Mouse (Mus musculus): ENCODE data around the gene Tmem167. TPM values are rescaled to one million over a fixed set of nuclear protein-coding genes. Genes with fewer than 3 reads are reported as not detected.
A peak's percentile ranks its signal among the peaks of the same experiment; 100 is the strongest.

The Tmem167 gene
- polyA plus RNA-seq, 1 experiment from 2014 or later = 75.1 TPM

GRCm38 (mm10) chr13:90182262-90182661 is 93.3 kb downstream of the Tmem167 start:
- H3K4me1 ChIP-seq (ENCODE audit: insufficient read depth) = 0 out of 2 replicates have a peak, but pooled peaks cover under 1% of the 10 kb centered on the region
- DNase-seq = no peak

GRCm38 (mm10) chr13:90183536-90183935 is 94.6 kb downstream of the Tmem167 start:
- H3K27me3 ChIP-seq (ENCODE audit: insufficient read depth, low read length) = no peaks in the 10 kb centered on the region
- 87% methylated on average over 7 of the region's 7 CpGs for WGBS
- no peak overlapping the region for H3K9ac ChIP-seq
- no peak for DNase-seq
- no peak for TF ChIP-seq CTCF (IDR thresholded peaks at IDR 0.05; ENCODE audit: low read depth)
- no peak overlapping the region for H3K4me3 ChIP-seq (ENCODE audit: low read depth, low read length)
- H3K27ac ChIP-seq (ENCODE audit: low read depth) = no peak overlapping the region
- no peak for ATAC-seq (ENCODE audit: insufficient read depth)
- H3K36me3 ChIP-seq (ENCODE audit: insufficient read depth) = no peaks in the 10 kb centered on the region
- no peak overlapping the region for H3K4me2 ChIP-seq
- peaks cover 7% of the 10 kb centered on the region; the same call in 1 of the 2 replicates for H3K4me1 ChIP-seq (ENCODE audit: insufficient read depth)
- H3K9me3 ChIP-seq (ENCODE audit: low read depth, low read length) = no peaks in the 10 kb centered on the region

More at GRCm38 (mm10) chr13:90182262-90182661, 93.3 kb downstream of the Tmem167 start:
- no peak overlapping the region for H3K4me3 ChIP-seq (ENCODE audit: low read depth, low read length)
- no peak overlapping the region for H3K4me2 ChIP-seq
- TF ChIP-seq CTCF (IDR thresholded peaks at IDR 0.05; ENCODE audit: low read depth) = no peak
- no peaks in the 10 kb centered on the region for H3K27me3 ChIP-seq (ENCODE audit: insufficient read depth, low read length)
- H3K9ac ChIP-seq = no peak overlapping the region
- no peak overlapping the region for H3K27ac ChIP-seq (ENCODE audit: low read depth)
- H3K36me3 ChIP-seq (ENCODE audit: insufficient read depth) = no peaks in the 10 kb centered on the region
- no peaks in the 10 kb centered on the region for H3K9me3 ChIP-seq (ENCODE audit: low read depth, low read length)
- no peak for ATAC-seq (ENCODE audit: insufficient read depth)

- WGBS = 85% methylated on average over 2 of the region's 2 CpGs
- DNase-seq = no peak
- Histone ChIP-seq H3K4me2 (no peak overlapping the region), H3K27ac (ENCODE audit: low read depth) (no peak overlapping the region), H3K4me3 (ENCODE audit: low read depth, low read length) (no peak overlapping the region), H3K36me3 (ENCODE audit: insufficient read depth) (no peaks in the 10 kb centered on the region), H3K27me3 (ENCODE audit: insufficient read depth, low read length) (no peaks in the 10 kb centered on the region), H3K9me3 (ENCODE audit: low read depth, low read length) (no peaks in the 10 kb centered on the region), H3K4me1 (ENCODE audit: insufficient read depth) (peaks cover 7% of the 10 kb centered on the region; the same call in 1 of the 2 replicates), H3K9ac (no peak overlapping the region)
- no peak for ATAC-seq (ENCODE audit: insufficient read depth)
- no peak for TF ChIP-seq CTCF (IDR thresholded peaks at IDR 0.05; ENCODE audit: low read depth)
Measured at GRCm38 (mm10) chr13:90186694-90187093, 97.8 kb downstream of the Tmem167 start.

- peak; percentile 82 for DNase-seq
- Histone ChIP-seq H3K4me3 (ENCODE audit: low read depth, low read length) (no peak overlapping the region), H3K27ac (ENCODE audit: low read depth) (peak overlapping the region; percentile 60), H3K4me2 (no peak overlapping the region), H3K4me1 (ENCODE audit: insufficient read depth) (peaks cover 7% of the 10 kb centered on the region; the same call in 1 of the 2 replicates), H3K27me3 (ENCODE audit: insufficient read depth, low read length) (no peaks in the 10 kb centered on the region), H3K9me3 (ENCODE audit: low read depth, low read length) (no peaks in the 10 kb centered on the region), H3K36me3 (ENCODE audit: insufficient read depth) (no peaks in the 10 kb centered on the region), H3K9ac (no peak overlapping the region)
- TF ChIP-seq CTCF (IDR thresholded peaks at IDR 0.05; ENCODE audit: low read depth) = no peak
- 26% methylated on average over 1 of the region's 1 CpGs for WGBS
- peak; percentile 87 for ATAC-seq (ENCODE audit: insufficient read depth)
Measured at GRCm38 (mm10) chr13:90188021-90188420, 99.1 kb downstream of the Tmem167 start.

GRCm38 (mm10) chr13:90191794-90192193 is 102.9 kb downstream of the Tmem167 start:
- no peak for TF ChIP-seq CTCF (IDR thresholded peaks at IDR 0.05; ENCODE audit: low read depth)
- Histone ChIP-seq H3K36me3 (ENCODE audit: insufficient read depth) (no peaks in the 10 kb centered on the region), H3K9ac (no peak overlapping the region), H3K4me3 (ENCODE audit: low read depth, low read length) (no peak overlapping the region), H3K9me3 (ENCODE audit: low read depth, low read length) (no peaks in the 10 kb centered on the region), H3K4me1 (ENCODE audit: insufficient read depth) (peaks cover 7% of the 10 kb centered on the region; the same call in 1 of the 2 replicates), H3K27me3 (ENCODE audit: insufficient read depth, low read length) (no peaks in the 10 kb centered on the region), H3K4me2 (no peak overlapping the region), H3K27ac (ENCODE audit: low read depth) (no peak overlapping the region)
- peak; percentile 69 for DNase-seq
- peak; percentile 68; the same call in 1 of the 2 replicates for ATAC-seq (ENCODE audit: insufficient read depth)
- WGBS = 28% methylated on average over 6 of the region's 6 CpGs

Other genes with a start within 250 kb of the Tmem167 start
- 10.5 and 11.2 TPM in 2 replicates for gene Xrcc4, start 485 bp downstream of the Tmem167 start, polyA plus RNA-seq (2014; fragmentation: Nextera tagmentation; extraction: Ambion mirVana)